Mouse (Mus musculus): Measurements from ENCODE around the gene Impdh2.

Impdh2 gene

GRCm38 (mm10) chr9:108560227-108560841 lies at the start of gene Impdh2:
Gene Impdh2, plus strand, starts transcription at chr9:108560286.
- peak; percentile 99 for DNase-seq

GRCm38 (mm10) chr9:108516380-108517251 lies 43.5 kb upstream of the Impdh2 start, which contains the start of gene Qrich1:
Gene Qrich1, plus strand, starts transcription at chr9:108516806.
- DNase-seq: peak; percentile 96

DNA sequence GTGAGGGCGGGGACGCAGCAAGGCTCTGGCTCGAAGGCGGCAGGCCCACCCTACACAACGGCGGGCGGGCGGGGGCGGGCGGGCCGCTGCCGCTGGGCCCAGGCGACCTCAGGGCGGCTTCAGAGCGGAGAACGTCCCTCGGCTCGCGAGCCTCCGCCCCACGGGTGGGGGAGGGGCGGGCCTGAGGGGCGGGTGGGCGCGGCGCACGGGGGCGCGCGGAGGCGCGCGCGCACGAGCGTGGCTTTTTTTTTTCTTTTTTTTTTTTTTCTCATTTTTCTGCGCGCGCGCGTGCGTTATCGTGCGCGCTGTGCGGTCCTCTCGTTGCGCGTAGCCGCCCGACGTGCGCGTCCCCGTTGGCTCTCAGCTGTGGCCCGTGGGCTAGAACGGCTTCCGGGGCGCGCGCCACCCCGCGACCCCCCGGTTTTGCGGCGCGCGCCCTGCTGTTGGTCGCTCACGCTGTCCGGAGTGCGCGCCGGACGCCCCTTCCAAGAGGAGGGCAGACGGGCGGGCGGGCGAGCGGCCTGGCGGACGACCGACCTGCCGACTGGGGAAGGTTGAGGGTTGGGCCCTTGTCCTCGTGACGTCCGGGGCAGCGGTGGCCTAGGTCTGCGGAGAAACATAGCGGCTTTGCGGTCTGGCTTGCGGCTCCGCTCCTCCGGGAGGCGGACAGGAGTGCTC lies 42.7 kb upstream of the Impdh2 start:
- peak; percentile 85 for DNase-seq

- peak; percentile 46 for DNase-seq
Measured at GRCm38 (mm10) chr9:108517931-108518332, 42.2 kb upstream of the Impdh2 start.

- no peak for DNase-seq
Measured at GRCm38 (mm10) chr9:108521604-108522003, 38.5 kb upstream of the Impdh2 start.

DNA sequence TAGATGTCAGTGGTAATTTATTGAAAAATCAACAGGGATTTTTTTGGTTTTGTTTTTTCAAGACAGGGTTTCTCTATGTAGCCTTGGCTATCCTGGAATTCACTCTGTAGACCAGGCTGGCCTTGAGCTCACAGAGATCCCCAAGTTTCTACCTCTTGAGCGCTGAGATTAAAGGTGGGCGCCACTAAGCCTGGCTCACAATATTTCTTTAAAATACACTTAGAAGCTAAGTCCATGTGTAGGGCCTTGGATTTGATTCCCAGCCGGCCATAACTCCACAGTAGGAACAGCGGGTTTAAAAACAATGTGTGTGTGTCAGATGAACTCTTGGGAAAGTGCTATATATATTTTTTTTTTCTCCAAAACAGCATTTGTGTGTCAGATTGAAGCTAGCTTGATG lies 36.7 kb upstream of the Impdh2 start:
- no peak for DNase-seq

- DNase-seq: no peak
Measured at GRCm38 (mm10) chr9:108525400-108525799, 34.7 kb upstream of the Impdh2 start.

DNA sequence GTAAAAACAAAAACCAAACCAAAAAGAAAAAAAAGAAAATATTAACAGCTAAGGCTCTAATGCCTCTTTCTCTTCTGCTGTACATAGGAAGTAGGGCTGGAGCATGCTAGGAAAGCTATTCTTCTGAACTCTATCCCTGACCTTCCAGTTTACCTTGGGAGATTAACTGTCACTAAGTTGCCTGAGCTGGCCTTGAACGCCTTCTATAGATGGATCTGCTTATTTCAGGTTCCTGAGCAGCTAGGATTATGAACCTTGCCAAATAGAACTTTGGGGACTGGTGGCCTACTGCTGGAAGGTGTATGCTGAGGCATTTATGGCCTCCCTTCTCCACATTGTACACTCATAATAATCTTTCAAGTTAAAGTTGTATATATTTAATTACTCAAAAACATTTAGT lies 29.1 kb upstream of the Impdh2 start:
- no peak for DNase-seq

- DNase-seq: no peak
Measured at GRCm38 (mm10) chr9:108531496-108531895, 28.6 kb upstream of the Impdh2 start.

DNA sequence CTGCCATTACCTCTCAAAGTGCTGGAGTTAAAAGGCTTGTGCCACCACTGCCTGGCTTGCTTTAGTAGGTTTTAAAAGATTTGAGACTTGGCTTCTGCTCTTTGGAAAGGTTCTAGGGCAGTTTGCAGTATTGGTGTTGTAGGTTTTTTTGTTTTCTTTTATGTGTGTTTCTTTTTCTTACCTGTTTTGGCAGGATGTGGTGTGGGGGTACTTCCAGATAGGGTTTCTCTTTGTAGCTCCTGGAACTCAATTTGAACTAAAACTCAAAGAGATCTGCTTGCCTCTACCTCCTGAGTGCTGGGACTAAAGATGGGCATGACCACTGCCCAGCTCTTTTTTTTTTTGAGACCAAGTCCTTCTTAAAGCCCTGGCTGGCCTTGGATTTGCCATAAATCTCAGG lies 19.2 kb upstream of the Impdh2 start:
- no peak for DNase-seq

DNA sequence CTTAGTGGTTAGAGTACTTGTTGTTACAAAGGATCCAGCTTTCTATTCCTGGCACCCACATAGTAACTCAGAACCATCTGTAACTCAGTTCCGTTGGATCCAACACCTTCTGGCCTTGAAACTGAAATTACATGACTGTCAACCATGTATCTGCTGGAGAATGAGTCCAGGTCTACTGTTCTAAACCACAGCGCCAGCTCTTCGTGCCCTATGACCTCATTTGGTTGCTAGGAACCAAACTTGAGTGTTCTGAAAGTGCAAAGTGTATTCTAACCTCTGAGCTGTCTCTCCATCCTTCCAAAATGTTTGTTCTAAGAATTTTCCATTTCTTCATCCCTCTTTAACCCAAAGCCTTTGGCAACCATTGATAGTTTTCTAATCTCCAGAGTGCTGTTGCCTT lies 14.1 kb upstream of the Impdh2 start:
- no peak for DNase-seq

DNA sequence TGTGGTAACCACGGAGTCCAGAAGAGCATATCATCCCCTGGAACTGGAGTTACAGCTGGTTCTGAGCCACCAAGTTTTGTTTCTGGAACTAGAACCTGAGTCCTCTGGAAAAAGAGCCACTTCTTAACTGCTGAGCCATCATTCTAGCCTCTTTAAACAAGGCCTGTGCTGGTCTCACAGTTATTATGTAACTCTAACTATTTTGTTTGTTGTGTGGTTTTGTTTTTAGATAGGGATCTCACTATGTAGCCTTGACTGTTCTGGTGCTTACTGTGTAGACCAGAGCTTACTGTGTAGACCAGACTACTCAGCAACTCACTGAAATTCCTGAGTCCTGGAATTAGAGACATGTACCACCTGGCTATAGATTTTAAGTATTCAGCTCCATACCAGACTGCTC lies 13.2 kb upstream of the Impdh2 start:
- no peak for DNase-seq

DNA sequence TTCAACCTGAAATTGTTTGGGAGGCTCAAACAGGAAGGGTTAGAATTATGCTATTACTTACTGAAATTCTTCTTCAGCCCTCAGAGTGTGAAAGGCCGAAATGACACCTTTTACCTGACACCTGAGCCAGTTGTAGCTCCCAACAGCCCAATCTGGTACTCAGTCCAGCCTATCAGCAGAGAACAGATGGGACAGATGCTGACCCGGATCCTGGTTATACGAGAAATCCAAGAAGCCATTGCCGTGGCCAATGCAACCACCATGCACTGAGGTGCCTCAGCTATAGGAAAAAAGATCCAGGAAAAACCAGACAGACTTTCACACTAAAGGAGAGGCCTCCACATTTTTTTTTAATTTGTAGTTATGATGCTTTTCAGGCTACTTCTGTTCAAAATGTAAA lies 917 bp upstream of the Impdh2 start:
- no peak for DNase-seq

- no peak for DNase-seq
Measured at GRCm38 (mm10) chr9:108563671-108564070, 3.6 kb downstream of the Impdh2 start.

DNA sequence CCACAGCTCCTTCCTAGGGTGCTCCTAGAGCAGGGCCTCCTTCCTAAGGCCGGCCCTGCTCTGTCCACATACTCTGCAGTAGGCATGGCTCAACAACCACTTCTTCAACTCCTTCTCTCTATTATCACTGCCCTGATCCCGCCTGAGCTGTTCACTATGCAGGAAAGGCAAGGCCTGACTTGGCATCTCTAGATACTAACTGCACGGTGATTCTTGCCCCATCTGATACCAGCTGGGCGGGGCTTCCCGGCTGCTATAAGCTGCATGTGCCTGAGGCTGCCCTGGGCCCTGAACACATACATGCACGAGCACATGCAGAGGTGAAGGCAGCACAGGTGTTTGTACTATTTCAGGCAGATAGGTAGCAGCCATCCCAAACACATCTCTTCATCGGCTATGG lies 4.0 kb downstream of the Impdh2 start:
- no peak for DNase-seq

GRCm38 (mm10) chr9:108565881-108566814 lies 6.1 kb downstream of the Impdh2 start:
- DNase-seq: no peak

DNA sequence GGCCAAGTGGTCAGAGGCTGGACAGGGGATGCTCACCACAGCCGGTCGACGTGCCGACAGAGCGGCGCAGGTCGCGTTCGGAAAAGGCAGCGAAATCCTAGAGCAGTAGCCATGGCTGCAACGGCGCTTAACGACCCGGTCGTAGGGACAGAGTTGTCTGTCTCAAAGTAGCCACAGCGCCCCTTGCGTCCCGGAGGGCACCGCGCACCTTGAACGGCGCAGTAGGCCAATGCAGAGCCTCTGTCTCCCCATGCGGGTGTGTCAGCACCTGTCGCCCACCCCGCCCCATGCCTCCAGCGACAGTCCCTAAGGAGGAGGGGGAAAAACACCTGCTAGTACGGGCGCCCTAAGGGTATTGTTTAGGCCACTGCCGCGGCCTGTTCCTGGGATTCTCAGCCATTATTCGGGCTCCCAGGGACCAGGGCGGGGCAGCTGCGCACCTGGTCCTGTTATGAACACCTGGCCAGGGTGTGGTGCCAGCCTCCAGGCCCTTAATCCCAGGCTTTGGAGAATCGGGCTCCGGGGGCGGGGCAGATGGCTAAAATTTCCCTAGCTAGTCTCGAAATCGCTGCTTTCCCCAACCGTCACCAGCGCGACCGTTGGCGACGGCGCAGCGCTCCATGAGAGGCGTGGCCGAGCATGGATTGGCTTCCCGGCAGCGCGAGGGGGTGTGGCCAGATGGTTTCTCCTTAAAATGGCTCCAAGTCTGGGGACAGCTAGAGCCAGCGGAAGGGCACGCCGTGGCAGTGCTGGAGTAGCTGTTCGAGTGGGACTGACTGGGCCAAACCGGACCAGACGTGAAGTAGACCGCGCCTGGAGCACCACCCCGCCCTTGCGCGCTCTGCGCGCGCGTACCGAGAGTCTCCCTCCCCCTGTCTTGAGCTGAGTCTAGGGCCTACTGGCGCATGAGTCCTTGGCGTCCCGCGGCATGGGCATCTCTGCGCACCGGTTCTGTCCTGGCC lies 7.0 kb downstream of the Impdh2 start, which contains the start of gene Ndufaf3:
Gene Ndufaf3 (minus strand): TSS at position 620 of the 962 bp plus-strand sequence.
- peak; percentile 99 for DNase-seq

DNA sequence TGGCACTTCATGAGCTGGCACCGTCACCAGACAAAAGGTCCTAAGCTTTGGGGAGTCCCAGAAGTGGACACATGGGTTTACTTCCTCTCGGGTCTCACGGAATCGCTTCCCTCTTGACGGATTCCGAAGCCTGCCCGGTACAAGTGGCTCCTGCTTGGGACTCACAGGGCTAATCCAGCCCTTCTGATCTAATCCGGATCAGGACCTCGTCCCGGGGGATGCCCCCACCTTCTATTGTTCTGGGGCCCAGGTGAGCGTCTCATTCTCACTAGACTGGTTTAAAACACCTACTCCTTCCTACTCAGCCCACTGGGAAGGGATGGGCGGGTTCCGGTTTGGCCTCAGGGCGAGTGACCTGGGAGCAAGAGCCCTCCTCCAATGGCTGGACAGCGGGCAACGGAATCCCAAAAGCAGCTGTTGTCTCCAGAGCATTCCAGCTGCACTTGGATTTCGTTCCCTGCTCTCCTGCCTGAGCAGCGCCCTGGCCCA lies 7.9 kb downstream of the Impdh2 start:
- DNase-seq: peak; percentile 42

DNA sequence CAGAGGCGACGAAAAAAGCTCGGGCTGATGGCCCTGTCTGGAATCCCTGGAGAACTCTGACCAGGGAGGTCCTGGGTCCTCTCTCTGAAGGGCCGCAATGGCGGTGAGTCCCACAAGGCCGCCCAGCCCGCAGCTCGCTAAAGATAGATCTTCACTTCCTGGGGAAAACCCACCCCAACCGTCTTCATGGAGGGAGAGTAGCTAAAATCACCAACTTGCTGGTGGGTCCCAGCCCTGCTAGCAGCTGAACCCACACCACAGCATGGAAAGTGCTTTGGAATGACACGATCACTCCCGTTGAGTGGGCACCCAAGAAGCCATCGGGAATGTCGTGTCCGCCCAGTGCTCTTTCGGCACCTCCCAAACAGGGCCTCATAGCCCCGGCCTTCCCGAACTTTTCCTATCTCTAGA lies 8.4 kb downstream of the Impdh2 start:
- no peak for DNase-seq

- DNase-seq: peak; percentile 98
Measured at GRCm38 (mm10) chr9:108569381-108570206, 9.5 kb downstream of the Impdh2 start, which contains the start of gene Dalrd3. Gene Dalrd3, plus strand, starts transcription at chr9:108569886.

Data from lung, postnatal 36 days (tissue).